Mouse (Mus musculus) kidney, adult 2 months (tissue): ENCODE results near the gene Ubac2.

ENCODE experiments used
- CTCF ChIP-seq: fragments of 200-500 bp; conservative IDR thresholded peaks from 2 replicates; pipeline ENCODE4 v1.5.1; 2011; ENCODE audit warnings: low read depth, mild to moderate bottlenecking, control low read depth, low read length, moderate library complexity, mixed read lengths; ENCODE audit not compliant: insufficient read depth, insufficient read length
- POLR2A ChIP-seq: fragments of 200-500 bp; IDR thresholded peaks from one replicate; pipeline ENCODE4 v1.6.1; 2011; ENCODE audit warnings: low read depth, low read length, control low read depth

GRCm38 (mm10) chr14:121958751-121959537, 80.5 kb downstream of the Ubac2 start:
- TF ChIP-seq CTCF (no peak), POLR2A (no peak)
